Mouse (Mus musculus) MEL (cell line): ENCODE measurements at regions not wholly inside any gene's neighbourhood (a gene's known extent, or its start where the extent isn't known, plus 50 kb on each side); places are given as distances from the start of the nearest gene placed in this dataset.

Experiments used
- EP300 ChIP-seq, 2 experiments: IDR thresholded peaks; 2 replicates each; pipeline ENCODE4 v1.6.1; 2011; ENCODE audit warnings: improper control_type of control experiment in 2 of 2, low read length in 2 of 2, low read depth in 1 of 2, mild to moderate bottlenecking in 1 of 2
- JUND ChIP-seq: IDR thresholded peaks from 2 replicates; pipeline ENCODE4 v1.6.1; 2011; ENCODE audit warnings: low read depth, mild to moderate bottlenecking, improper control_type of control experiment, low read length

DNA sequence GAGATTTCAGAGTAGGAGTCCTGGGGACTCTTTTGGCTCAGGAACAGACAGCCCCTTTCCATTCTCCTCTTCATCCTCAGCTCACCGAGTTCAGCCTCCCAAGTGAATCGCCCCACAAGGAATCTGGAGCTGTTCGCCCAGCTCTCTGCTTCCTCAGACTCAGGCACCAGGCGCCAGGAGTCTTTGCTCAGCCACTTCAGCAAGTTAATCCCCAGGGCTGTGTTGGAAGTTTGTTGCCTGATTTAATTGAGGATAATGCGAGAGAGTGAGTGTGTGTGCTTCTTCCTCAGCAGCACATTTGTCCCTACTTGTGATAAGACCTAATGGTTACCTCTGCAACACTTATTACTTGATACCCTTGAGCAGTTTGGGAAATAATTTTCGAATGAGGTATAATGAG, 177.8 kb upstream of the Frmd6 start:
- no peak for TF ChIP-seq JUND
- no peak for TF ChIP-seq EP300 (IDR thresholded peaks at IDR 0.05; ENCODE audit: low read depth in 1 of 2, low read length in 2 of 2)
